Mouse (Mus musculus): ENCODE results near the gene Psat1. TPM values are rescaled to one million over a fixed set of nuclear protein-coding genes. Genes with fewer than 3 reads are reported as not detected.

Gene Psat1
- polyA plus RNA-seq, 1 experiment from 2014 or later: 169 TPM

DNA sequence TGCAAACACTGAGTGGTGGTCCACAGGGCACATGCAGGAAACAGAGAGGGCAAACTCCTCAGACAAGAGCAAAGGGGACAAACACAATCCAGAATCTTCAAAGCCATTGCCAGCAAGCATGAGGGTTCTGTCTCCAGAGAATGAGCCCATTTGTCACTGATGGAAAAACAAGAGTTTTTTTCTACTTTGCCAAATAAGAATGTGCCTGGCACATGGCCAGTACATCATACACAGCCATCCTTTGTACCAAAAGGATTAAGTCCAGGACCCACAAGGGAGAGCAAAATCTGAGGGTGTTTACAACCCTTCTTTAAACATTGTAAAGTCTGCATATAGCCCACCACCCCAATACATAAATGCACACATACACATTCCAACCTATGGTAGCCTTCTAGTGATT, 81.7 kb downstream of the Psat1 start:
- no peak overlapping the region for H3K9ac ChIP-seq
- no peak overlapping the region for H3K4me2 ChIP-seq
- no peak for ATAC-seq (ENCODE audit: insufficient read depth)
- H3K9me3 ChIP-seq (replicated peaks): no peaks in the 10 kb centered on the region
- no peaks in the 10 kb centered on the region for H3K27me3 ChIP-seq
- no peak overlapping the region for H3K4me3 ChIP-seq (replicated peaks)
- H3K27ac ChIP-seq (replicated peaks): no peak overlapping the region
- H3K36me3 ChIP-seq (replicated peaks): no peaks in the 10 kb centered on the region
- H3K4me1 ChIP-seq (replicated peaks): no peaks in the 10 kb centered on the region

- 79% methylated on average over 2 of the region's 2 CpGs for WGBS (ENCODE audit: insufficient replicate concordance)
Observed at GRCm38 (mm10) chr19:15864129-15864528, 83.0 kb downstream of the Psat1 start.

GRCm38 (mm10) chr19:15855379-15855778, 91.8 kb downstream of the Psat1 start:
- H3K4me3 ChIP-seq (replicated peaks): no peak overlapping the region
- H3K36me3 ChIP-seq (replicated peaks): no peaks in the 10 kb centered on the region
- H3K4me1 ChIP-seq (replicated peaks): no peaks in the 10 kb centered on the region
- H3K9ac ChIP-seq: no peak overlapping the region
- no peaks in the 10 kb centered on the region for H3K9me3 ChIP-seq (replicated peaks)
- no peak overlapping the region for H3K27ac ChIP-seq (replicated peaks)
- H3K27me3 ChIP-seq: no peaks in the 10 kb centered on the region
- H3K4me2 ChIP-seq: no peak overlapping the region
- 52% methylated on average over 5 of the region's 5 CpGs for WGBS (ENCODE audit: insufficient replicate concordance)
- ATAC-seq (ENCODE audit: insufficient read depth): no peak

More at GRCm38 (mm10) chr19:15864129-15864528, 83.0 kb downstream of the Psat1 start:
- no peaks in the 10 kb centered on the region for H3K27me3 ChIP-seq
- no peak for ATAC-seq (ENCODE audit: insufficient read depth)
- H3K9me3 ChIP-seq (replicated peaks): no peaks in the 10 kb centered on the region
- no peaks in the 10 kb centered on the region for H3K36me3 ChIP-seq (replicated peaks)
- no peak overlapping the region for H3K9ac ChIP-seq
- no peaks in the 10 kb centered on the region for H3K4me1 ChIP-seq (replicated peaks)
- no peak overlapping the region for H3K4me3 ChIP-seq (replicated peaks)
- H3K4me2 ChIP-seq: no peak overlapping the region
- no peak overlapping the region for H3K27ac ChIP-seq (replicated peaks)

Other genes starting within 250 kb of the Psat1 start
- 7.3 and 7.8 TPM in 2 replicates for gene Cep78, start 37.7 kb upstream of the Psat1 start, polyA plus RNA-seq (2015; fragmentation: Nextera tagmentation; extraction: Ambion mirVana)
- gene Gnaq, start 185.5 kb upstream of the Psat1 start, polyA plus RNA-seq (2015; fragmentation: Nextera tagmentation; extraction: Ambion mirVana): 3.8 and 3.9 TPM in 2 replicates